Mouse (Mus musculus): Measurements from ENCODE around the gene Tbx6. TPM values are rescaled to one million over a fixed set of nuclear protein-coding genes. Genes with fewer than 3 reads are reported as not detected.
A peak's percentile ranks its signal among the peaks of the same experiment; 100 is the strongest.
"Not testable (repeated sequence)": the region's sequence is repeated elsewhere in the genome, so short reads cannot be mapped to it uniquely, and the experiment has no call there.

Gene Tbx6
- total RNA-seq, 2 experiments from 2014 or later = 0.44 to 1.1 TPM

GRCm38 (mm10) chr7:126766201-126766600 is 15.1 kb upstream of the Tbx6 start, which contains the start of gene Gdpd3:
Gene Gdpd3, plus strand, starts transcription at chr7:126766334.
- DNase-seq (ENCODE audit: low spot score in 2 of 2) = no peak

- DNase-seq (ENCODE audit: low spot score in 2 of 2) = no peak
Observed at GRCm38 (mm10) chr7:126767001-126767400, 14.3 kb upstream of the Tbx6 start.

GRCm38 (mm10) chr7:126770784-126771183 is 10.5 kb upstream of the Tbx6 start:
- no peak for DNase-seq (ENCODE audit: low spot score in 2 of 2)

GRCm38 (mm10) chr7:126773351-126773750 is 7.9 kb upstream of the Tbx6 start:
- DNase-seq (ENCODE audit: low spot score in 2 of 2) = no peak

GRCm38 (mm10) chr7:126774463-126774862 is 6.8 kb upstream of the Tbx6 start:
- DNase-seq (ENCODE audit: low spot score in 2 of 2) = no peak

- no peak for DNase-seq (ENCODE audit: low spot score in 2 of 2)
Observed at GRCm38 (mm10) chr7:126775185-126775977, 5.9 kb upstream of the Tbx6 start.

GRCm38 (mm10) chr7:126775978-126776234 is 5.4 kb upstream of the Tbx6 start:
- no peak for DNase-seq (ENCODE audit: low spot score in 2 of 2)

- peak; percentile 92 to 96 for DNase-seq (ENCODE audit: low spot score in 2 of 2)
Observed at GRCm38 (mm10) chr7:126776598-126777057, 4.7 kb upstream of the Tbx6 start, which contains the start of gene Ypel3. Gene Ypel3, plus strand, starts transcription at chr7:126776955.

GRCm38 (mm10) chr7:126777476-126777875 is 3.8 kb upstream of the Tbx6 start:
- DNase-seq (ENCODE audit: low spot score in 2 of 2) = no peak

- no peak for DNase-seq (ENCODE audit: low spot score in 2 of 2)
Observed at GRCm38 (mm10) chr7:126778147-126778546, 3.1 kb upstream of the Tbx6 start.

- not testable (repeated sequence) for DNase-seq (ENCODE audit: low spot score in 2 of 2)
Observed at GRCm38 (mm10) chr7:126779101-126779500, 2.2 kb upstream of the Tbx6 start.

GRCm38 (mm10) chr7:126779983-126780970 is 1.0 kb upstream of the Tbx6 start:
- peak; percentile 76 to 89 for DNase-seq (ENCODE audit: low spot score in 2 of 2)

- DNase-seq (ENCODE audit: low spot score in 2 of 2) = no peak
Observed at GRCm38 (mm10) chr7:126781661-126782370, 533 bp downstream of the Tbx6 start.

- no peak for DNase-seq (ENCODE audit: low spot score in 2 of 2)
Observed at GRCm38 (mm10) chr7:126782693-126783092, 1.4 kb downstream of the Tbx6 start.

GRCm38 (mm10) chr7:126784469-126784868 is 3.2 kb downstream of the Tbx6 start:
- no peak for DNase-seq (ENCODE audit: low spot score in 2 of 2)

GRCm38 (mm10) chr7:126785056-126785455 is 3.8 kb downstream of the Tbx6 start:
- DNase-seq (ENCODE audit: low spot score in 2 of 2) = no peak

GRCm38 (mm10) chr7:126786142-126786541 is 4.9 kb downstream of the Tbx6 start:
- DNase-seq (ENCODE audit: low spot score in 2 of 2) = no peak

- no peak for DNase-seq (ENCODE audit: low spot score in 2 of 2)
Observed at GRCm38 (mm10) chr7:126789141-126789540, 7.9 kb downstream of the Tbx6 start.

- peak; percentile 94 to 99 for DNase-seq (ENCODE audit: low spot score in 2 of 2)
Observed at GRCm38 (mm10) chr7:126791851-126792720, 10.8 kb downstream of the Tbx6 start, which contains the start of gene Ppp4c. Gene Ppp4c, minus strand, starts transcription at chr7:126792496.
